Mouse (Mus musculus) heart, adult 2 months (tissue): ENCODE results near the gene Pcolce2.

Experiments used
- CTCF ChIP-seq: fragments of 200-600 bp; IDR thresholded peaks from 2 replicates; pipeline ENCODE4 v1.8.1; 2022; ENCODE audit warnings: antibody characterized with exemption, mild to moderate bottlenecking, moderate library complexity
- POLR2A ChIP-seq: fragments of 200-500 bp; IDR thresholded peaks from 2 replicates; pipeline ENCODE4 v1.6.1; 2011; ENCODE audit warnings: mild to moderate bottlenecking, low read depth, low read length, control low read depth; ENCODE audit not compliant: insufficient read depth

GRCm38 (mm10) chr9:95744845-95745613 is 107.6 kb downstream of the Pcolce2 start:
- no peak for TF ChIP-seq POLR2A
- no peak for TF ChIP-seq CTCF
